Mouse (Mus musculus) cerebellum, adult (tissue): ENCODE data around the gene Chn2.

Experiments
- ATAC-seq: cut with Nextera tagmentation; 2 replicates; pipeline ENCODE4 v1.9.2; 2017; ENCODE audit warnings: mild to moderate bottlenecking, moderate library complexity, mixed read lengths; ENCODE audit not compliant: insufficient number of reproducible peaks, low FRiP score, low TSS enrichment

Chn2 gene

GRCm38 (mm10) chr6:54039357-54039804, at the start of gene Chn2:
Chn2 (plus strand) TSS chr6:54039554.
- peak; percentile 60 for ATAC-seq

- no peak for ATAC-seq
Measured at GRCm38 (mm10) chr6:53992386-53992785, 47.0 kb upstream of the Chn2 start.

GRCm38 (mm10) chr6:53995519-53995918, 43.8 kb upstream of the Chn2 start:
- no peak for ATAC-seq

GRCm38 (mm10) chr6:53996226-53996955, 43.0 kb upstream of the Chn2 start:
- ATAC-seq = no peak

- no peak for ATAC-seq
Measured at GRCm38 (mm10) chr6:54005302-54005701, 34.1 kb upstream of the Chn2 start.

GRCm38 (mm10) chr6:54008448-54009120, 30.8 kb upstream of the Chn2 start:
- no peak for ATAC-seq

GRCm38 (mm10) chr6:54009293-54009692, 30.1 kb upstream of the Chn2 start:
- ATAC-seq = no peak

- no peak for ATAC-seq
Measured at GRCm38 (mm10) chr6:54010362-54010761, 29.0 kb upstream of the Chn2 start.

GRCm38 (mm10) chr6:54012163-54012562, 27.2 kb upstream of the Chn2 start:
- no peak for ATAC-seq

GRCm38 (mm10) chr6:54018038-54018437, 21.3 kb upstream of the Chn2 start:
- ATAC-seq = no peak

- no peak for ATAC-seq
Measured at GRCm38 (mm10) chr6:54018861-54019260, 20.5 kb upstream of the Chn2 start.

GRCm38 (mm10) chr6:54021123-54021789, 18.1 kb upstream of the Chn2 start:
- no peak for ATAC-seq

GRCm38 (mm10) chr6:54023846-54024245, 15.5 kb upstream of the Chn2 start:
- no peak for ATAC-seq

GRCm38 (mm10) chr6:54028706-54029105, 10.6 kb upstream of the Chn2 start:
- no peak for ATAC-seq

- no peak for ATAC-seq
Measured at GRCm38 (mm10) chr6:54030351-54030750, 9.0 kb upstream of the Chn2 start.

- no peak for ATAC-seq
Measured at GRCm38 (mm10) chr6:54030776-54031175, 8.6 kb upstream of the Chn2 start.

- no peak for ATAC-seq
Measured at GRCm38 (mm10) chr6:54034471-54034870, 4.9 kb upstream of the Chn2 start.

GRCm38 (mm10) chr6:54035548-54035947, 3.8 kb upstream of the Chn2 start:
- ATAC-seq = no peak

GRCm38 (mm10) chr6:54038866-54039265, 488 bp upstream of the Chn2 start:
- ATAC-seq = no peak

GRCm38 (mm10) chr6:54039805-54040447, 572 bp downstream of the Chn2 start:
- ATAC-seq = peak; percentile 42; the same call in 1 of the 2 replicates

GRCm38 (mm10) chr6:54040448-54040844, 1.1 kb downstream of the Chn2 start:
- no peak for ATAC-seq
